Mouse (Mus musculus): ENCODE measurements at regions not wholly inside any gene's neighbourhood (a gene's known extent, or its start where the extent isn't known, plus 50 kb on each side); places are given as distances from the start of the nearest gene placed in this dataset.

GRCm38 (mm10) chr11:45795731-45796130 lies 56.1 kb upstream of the Clint1 start:
- Histone ChIP-seq H3K36me3 (ENCODE audit: control insufficient read depth, insufficient read depth) (no peaks in the 10 kb centered on the region), H3K4me3 (no peak overlapping the region), H3K79me2 (ENCODE audit: control insufficient read depth, insufficient read depth) (no peaks in the 10 kb centered on the region), H3K27me3 (ENCODE audit: control insufficient read depth, insufficient read depth, insufficient read length) (peaks cover 4% of the 10 kb centered on the region), H3K4me2 (ENCODE audit: low read depth) (no peak overlapping the region), H3ac (ENCODE audit: control insufficient read depth, insufficient read length) (no peak overlapping the region)
- TF ChIP-seq CEBPB (IDR thresholded peaks at IDR 0.05; ENCODE audit: insufficient read depth, poor library complexity, severe bottlenecking) (no peak), SRF (IDR thresholded peaks at IDR 0.05; ENCODE audit: control insufficient read depth, insufficient read length, low read depth) (no peak), MYOG (IDR thresholded peaks at IDR 0.05; ENCODE audit: control insufficient read depth in 1 of 3, insufficient read depth in 1 of 3, insufficient read length in 2 of 3, low read depth in 2 of 3) (no peak), MAX (IDR thresholded peaks at IDR 0.05; ENCODE audit: low read depth) (no peak), TCF12 (IDR thresholded peaks at IDR 0.05; ENCODE audit: insufficient read depth, poor library complexity, severe bottlenecking) (no peak), POLR2A (IDR thresholded peaks at IDR 0.05; ENCODE audit: insufficient read length, low read depth) (no peak), REST (IDR thresholded peaks at IDR 0.05; ENCODE audit: insufficient read depth, insufficient read length) (no peak), MYOD1 (IDR thresholded peaks at IDR 0.05; ENCODE audit: control insufficient read depth in 1 of 3, insufficient read length in 2 of 3, low read depth in 2 of 3) (no peak)

GRCm38 (mm10) chr11:45799732-45800386 lies 52.0 kb upstream of the Clint1 start:
- H3K36me3 ChIP-seq (ENCODE audit: control insufficient read depth, insufficient read depth): no peaks in the 10 kb centered on the region
- H3K4me3 ChIP-seq: no peak overlapping the region
- H3K79me2 ChIP-seq (ENCODE audit: control insufficient read depth, insufficient read depth): no peaks in the 10 kb centered on the region
- no peak overlapping the region for H3ac ChIP-seq (ENCODE audit: control insufficient read depth, insufficient read length)
- H3K27me3 ChIP-seq (ENCODE audit: control insufficient read depth, insufficient read depth, insufficient read length): no peaks in the 10 kb centered on the region
- TF ChIP-seq TCF12 (IDR thresholded peaks at IDR 0.05; ENCODE audit: insufficient read depth, poor library complexity, severe bottlenecking): no peak
- no peak overlapping the region for H3K4me2 ChIP-seq (ENCODE audit: low read depth)
